Mouse (Mus musculus) limb, embryonic 12.5 days (tissue): ENCODE results near the gene Mbnl1. TPM values are rescaled to one million over a fixed set of nuclear protein-coding genes. Genes with fewer than 3 reads are reported as not detected.

Experiments used
- ATAC-seq: fragments of 200-750 bp; cut with Nextera tagmentation; 2 replicates; pipeline ENCODE4 v1.8.0; 2017; ENCODE audit warnings: low read depth, moderate TSS enrichment; ENCODE audit not compliant: insufficient number of reproducible peaks, insufficient read depth, low FRiP score, low TSS enrichment
- H3K27ac ChIP-seq: fragments of 300-500 bp; sonication (generic); 2 replicates; pipeline ENCODE4 v1.5.1; 2016; ENCODE audit warnings: mild to moderate bottlenecking, moderate library complexity
- H3K27me3 ChIP-seq: fragments of 300-500 bp; sonication (generic); 2 replicates; pipeline ENCODE4 v1.6.1; 2016; ENCODE audit warnings: mild to moderate bottlenecking, moderate library complexity
- H3K36me3 ChIP-seq: fragments of 300-500 bp; sonication (generic); 2 replicates; pipeline ENCODE4 v1.6.1; 2016; ENCODE audit warnings: mild to moderate bottlenecking, moderate library complexity
- H3K4me1 ChIP-seq: fragments of 300-500 bp; sonication (generic); replicated peaks from 2 replicates; pipeline ENCODE4 v1.6.1; 2016
- H3K4me2 ChIP-seq: fragments of 300-500 bp; sonication (generic); 2 replicates; pipeline ENCODE4 v1.6.1; 2016; ENCODE audit warnings: mild to moderate bottlenecking, moderate library complexity
- H3K4me3 ChIP-seq: fragments of 300-500 bp; sonication (generic); replicated peaks from 2 replicates; pipeline ENCODE4 v1.5.1; 2016; ENCODE audit warnings: mild to moderate bottlenecking
- H3K9ac ChIP-seq: fragments of 300-500 bp; sonication (generic); replicated peaks from 2 replicates; pipeline ENCODE4 v1.6.1; 2016; ENCODE audit warnings: mild to moderate bottlenecking, moderate library complexity
- H3K9me3 ChIP-seq: fragments of 300-500 bp; sonication (generic); 2 replicates; pipeline ENCODE4 v1.6.1; 2016; ENCODE audit warnings: mild to moderate bottlenecking, moderate library complexity
- WGBS: fragments of 180-500 bp; shearing (Covaris S2); methylation state at CpG from one replicate; pipeline ENCODE4 v1.1.7; 2016; 5-methylcytosine and 5-hydroxymethylcytosine counted together
- polyA plus RNA-seq: library from polyadenylated mRNA; unstranded; fragments of >200 nt; fragmentation: Nextera tagmentation; extraction: Ambion mirVana; gene quantifications from 2 replicates; pipeline ENCODE4 v1.2.1, GENCODE M21; 2016

Gene Mbnl1
- polyA plus RNA-seq, 1 experiment from 2014 or later, result 61.2 TPM

DNA sequence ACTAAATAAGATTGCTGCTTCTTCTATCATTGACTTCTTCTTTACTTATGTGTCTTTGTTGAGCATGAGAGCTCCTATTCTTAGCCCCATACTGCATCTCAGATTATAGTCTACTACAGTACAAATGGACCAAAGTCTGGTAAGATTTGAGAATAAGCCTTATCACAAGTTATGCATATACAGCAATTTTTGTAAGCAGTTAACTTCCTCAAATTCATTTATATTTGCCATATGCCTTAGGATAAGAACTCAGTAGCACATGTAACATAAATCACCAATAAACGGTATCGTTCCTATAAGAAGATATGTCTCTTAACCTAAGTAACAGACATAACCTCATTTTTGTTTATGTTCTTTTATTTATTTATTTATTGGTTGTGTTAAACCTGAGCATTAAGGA lies 188.1 kb downstream of the Mbnl1 start:
- 94% methylated on average over 2 of the region's 2 CpGs for WGBS
- ATAC-seq, result no peak
- no peaks in the 10 kb centered on the region for H3K36me3 ChIP-seq
- no peak overlapping the region for H3K27ac ChIP-seq
- no peaks in the 10 kb centered on the region for H3K9me3 ChIP-seq
- no peak overlapping the region for H3K4me2 ChIP-seq
- no peak overlapping the region for H3K9ac ChIP-seq
- no peaks in the 10 kb centered on the region for H3K27me3 ChIP-seq
- H3K4me3 ChIP-seq, result no peak overlapping the region
- H3K4me1 ChIP-seq, result no peaks in the 10 kb centered on the region
